ENCODE assay signal across 36 mouse cellular contexts in the genomic region with DNA sequence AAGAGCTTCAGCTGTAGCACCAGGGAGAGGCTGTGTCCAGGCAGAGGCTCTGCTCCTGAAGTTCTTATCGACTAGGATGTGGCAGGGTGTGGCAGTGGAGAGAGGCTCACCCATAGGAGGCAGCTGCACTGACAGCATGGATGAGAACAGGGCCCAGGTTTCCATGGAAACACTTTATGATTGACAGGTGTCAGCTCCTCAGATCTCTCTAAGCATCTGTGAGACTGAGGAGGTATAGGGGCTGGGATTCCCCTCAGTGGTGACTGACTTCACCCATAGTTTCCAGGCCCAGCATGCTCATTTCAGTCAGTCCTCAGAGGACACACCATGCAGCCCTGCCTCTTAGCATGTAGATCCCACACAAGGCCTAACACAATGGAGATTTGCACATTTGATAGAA. TPM values are rescaled to one million over a fixed set of nuclear protein-coding genes. Genes with fewer than 3 reads are reported as not detected.
DNase-seq lines count a peak whose midpoint lies in the region; ATAC-seq and TF ChIP-seq lines count a peak whose summit lies in the region.
"Had no signal": no experiment of that assay in that cellular context is flagged by ENCODE, and none has a peak within 500 bp of the region (broad histone marks: within the 10 kb centered on the region; RNA-seq: fewer than 3 reads in every experiment).

No protein-coding gene starts in this region.

- H3K4me1 ChIP-seq in forebrain, postnatal 0 days (ENCODE audit: insufficient read depth): no peaks in the 10 kb centered on the region
- H3K4me1 ChIP-seq in forebrain, embryonic 11.5 days (replicated peaks; ENCODE audit: control insufficient read depth, insufficient read depth, low read length): no peaks in the 10 kb centered on the region
- H3K4me1 ChIP-seq: embryonic facial prominence, embryonic 10.5 days; embryonic facial prominence, embryonic 13.5 days had no signal

- ATAC-seq in forebrain, postnatal 0 days: peak; percentile 74
- ATAC-seq in forebrain, embryonic 11.5 days (replicated peaks; ENCODE audit: low FRiP score): no peak
- peak; percentile 64 for ATAC-seq in CD4-positive, CD25-positive, alpha-beta regulatory T cell, adult 4 months
- ATAC-seq: forebrain, embryonic 14.5 days; hindbrain, postnatal 0 days; intestine, embryonic 16.5 days had no signal

- no peak overlapping the region for H3K4me2 ChIP-seq in forebrain, postnatal 0 days (ENCODE audit: low read depth)
- no peak overlapping the region for H3K4me2 ChIP-seq in forebrain, embryonic 11.5 days (ENCODE audit: low read depth, low read length, severe bottlenecking)
- H3K4me2 ChIP-seq: embryonic facial prominence, embryonic 13.5 days; heart, embryonic 13.5 days; hindbrain, embryonic 14.5 days had no signal

- H3K27me3 ChIP-seq in forebrain, postnatal 0 days (ENCODE audit: insufficient read depth, low read length): no peaks in the 10 kb centered on the region
- no peaks in the 10 kb centered on the region for H3K27me3 ChIP-seq in forebrain, embryonic 11.5 days (ENCODE audit: control insufficient read depth, insufficient read depth, low read length)
- H3K27me3 ChIP-seq: embryonic facial prominence, embryonic 13.5 days; heart, embryonic 13.5 days had no signal

- no peak overlapping the region for H3K9ac ChIP-seq in forebrain, postnatal 0 days
- no peak overlapping the region for H3K9ac ChIP-seq in forebrain, embryonic 11.5 days (ENCODE audit: low read length)
- H3K9ac ChIP-seq: embryonic facial prominence, embryonic 13.5 days; heart, embryonic 13.5 days; hindbrain, embryonic 14.5 days had no signal

- DNase-seq in forebrain, postnatal 0 days: no peak
- no peak for DNase-seq in forebrain, embryonic 11.5 days (ENCODE audit: low spot score)
- DNase-seq in CD4-positive helper T cell, adult 2 months (ENCODE audit: low read depth, low spot score): peak; percentile 4
- DNase-seq in induced T-regulatory cell, adult 2 months (ENCODE audit: low read depth): peak; percentile 52
- no peak for DNase-seq in frontal cortex, postnatal 36 days (ENCODE audit: low spot score in 2 of 2)
- DNase-seq in thymus, postnatal 0 days (ENCODE audit: low spot score): no peak
- DNase-seq: adrenal gland, adult 8-10 months; adrenal gland, postnatal 25 days; B cell, adult 2 months; cerebellum, adult 11-12 months; cerebellum, adult 8-10 months; cerebellum, postnatal 10 days; cerebellum, postnatal 36 days; embryo, embryonic 11 days; gastrocnemius, adult 2 months; gastrocnemius, postnatal 14 days; heart, adult 2 months; heart, postnatal 14 days; heart, postnatal 4 days; kidney, adult 18-20 months had no signal

- 89% methylated on average over 1 of the region's 1 CpGs for WGBS in forebrain, postnatal 0 days
- WGBS in forebrain, embryonic 11.5 days: 86% methylated on average over 1 of the region's 1 CpGs

- H3K27ac ChIP-seq in forebrain, postnatal 0 days (ENCODE audit: low read depth, low read length): no peak overlapping the region
- H3K27ac ChIP-seq in forebrain, embryonic 11.5 days (ENCODE audit: low read depth, low read length): no peak overlapping the region
- H3K27ac ChIP-seq: embryonic facial prominence, embryonic 10.5 days; embryonic facial prominence, embryonic 13.5 days; gastrocnemius, adult 2 months; heart, adult 2 months; heart, embryonic 10.5 days; heart, embryonic 13.5 days; hindbrain, embryonic 14.5 days; hindbrain, postnatal 0 days had no signal

- TF ChIP-seq CTCF in forebrain, postnatal 0 days (IDR thresholded peaks at IDR 0.05; ENCODE audit: low read depth): no peak

- no peaks in the 10 kb centered on the region for H3K9me3 ChIP-seq in forebrain, postnatal 0 days (ENCODE audit: low read length)
- no peaks in the 10 kb centered on the region for H3K9me3 ChIP-seq in forebrain, embryonic 11.5 days (ENCODE audit: control insufficient read depth, low read length)
- H3K9me3 ChIP-seq: embryonic facial prominence, embryonic 10.5 days; embryonic facial prominence, embryonic 13.5 days; heart, embryonic 10.5 days; heart, embryonic 13.5 days had no signal

- H3K4me3 ChIP-seq in forebrain, postnatal 0 days (ENCODE audit: low read depth, low read length): no peak overlapping the region
- no peak overlapping the region for H3K4me3 ChIP-seq in forebrain, embryonic 11.5 days (ENCODE audit: low read depth, low read length)
- H3K4me3 ChIP-seq: embryonic facial prominence, embryonic 10.5 days; embryonic facial prominence, embryonic 13.5 days; erythroblast, embryonic 14.5 days; gastrocnemius, adult 2 months; heart, adult 2 months; heart, embryonic 10.5 days; heart, embryonic 13.5 days had no signal

- H3K36me3 ChIP-seq in forebrain, postnatal 0 days (ENCODE audit: insufficient read depth): no peaks in the 10 kb centered on the region
- no peaks in the 10 kb centered on the region for H3K36me3 ChIP-seq in forebrain, embryonic 11.5 days (ENCODE audit: control insufficient read depth, insufficient read depth, low read length)
- H3K36me3 ChIP-seq: embryonic facial prominence, embryonic 10.5 days; embryonic facial prominence, embryonic 13.5 days; heart, embryonic 10.5 days; heart, embryonic 13.5 days had no signal

RNA-seq across cellular contexts. Expression of a gene that starts 24.0 kb away (rescaled TPM):
- total RNA-seq in forebrain, postnatal 0 days (2014; rRNA removed): 0.08 TPM in 1 of 2 replicates, not detected in the other
- 0.18 and 0.19 TPM in 2 replicates for polyA plus RNA-seq in forebrain, postnatal 0 days (2015; fragmentation: Nextera tagmentation; extraction: Ambion mirVana)
- polyA plus RNA-seq in forebrain, embryonic 11.5 days (2014; fragmentation: Nextera tagmentation; extraction: Ambion mirVana): 0.13 and 0.28 TPM in 2 replicates
- under 1 TPM in 1 of 2 experiments, not detected in 1; 0.20 TPM for polyA plus RNA-seq in CD4-positive, CD25-positive, alpha-beta regulatory T cell, adult 4 months (2017; shearing (Covaris generic))
- polyA plus RNA-seq in thymus, postnatal 0 days (2015; fragmentation: Nextera tagmentation; extraction: Ambion mirVana): 0.05 and 0.18 TPM in 2 replicates
- total RNA-seq: adrenal gland, adult 8-10 months; adrenal gland, postnatal 25 days; gastrocnemius, adult 2 months; gastrocnemius, postnatal 14 days; heart, adult 2 months; heart, postnatal 14 days; heart, postnatal 4 days; MEL had no signal
- polyA plus RNA-seq: brain, embryonic 14.5 days; cortical plate, adult 2 months; embryonic facial prominence, embryonic 13.5 days; erythroblast, embryonic 14.5 days; heart, adult 2 months; hindbrain, embryonic 11.5 days; hindbrain, embryonic 14.5 days; hindbrain, postnatal 0 days had no signal

RNA-seq across cellular contexts. Expression of a gene that starts 52.0 kb away (rescaled TPM):
- total RNA-seq in forebrain, postnatal 0 days (2014; rRNA removed): not detected in 2 replicates
- polyA plus RNA-seq in forebrain, postnatal 0 days (2015; fragmentation: Nextera tagmentation; extraction: Ambion mirVana): not detected in 2 replicates
- polyA plus RNA-seq in forebrain, embryonic 11.5 days (2014; fragmentation: Nextera tagmentation; extraction: Ambion mirVana): not detected in 2 replicates
- polyA plus RNA-seq in CD4-positive, CD25-positive, alpha-beta regulatory T cell, adult 4 months (2017; shearing (Covaris generic)): under 1 TPM in 1 of 2 experiments, not detected in 1; 0.22 TPM
- 0.10 TPM in 1 of 2 replicates, not detected in the other for polyA plus RNA-seq in thymus, postnatal 0 days (2015; fragmentation: Nextera tagmentation; extraction: Ambion mirVana)
- total RNA-seq: adrenal gland, postnatal 25 days; gastrocnemius, adult 2 months; gastrocnemius, postnatal 14 days; heart, adult 2 months; heart, postnatal 14 days; heart, postnatal 4 days; hindbrain, postnatal 0 days; MEL had no signal
- polyA plus RNA-seq: cortical plate, adult 2 months; embryonic facial prominence, embryonic 10.5 days; embryonic facial prominence, embryonic 13.5 days; erythroblast, embryonic 14.5 days; forebrain, embryonic 14.5 days; gonadal fat pad, adult 2 months; heart, adult 2 months; heart, embryonic 10.5 days; heart, embryonic 13.5 days; heart, embryonic 16.5 days; hindbrain, embryonic 11.5 days; hindbrain, embryonic 14.5 days; hindbrain, postnatal 0 days; intestine, embryonic 16.5 days had no signal

RNA-seq across cellular contexts. Expression of a gene that starts 53.8 kb away (rescaled TPM):
- not detected in 2 replicates for total RNA-seq in forebrain, postnatal 0 days (2014; rRNA removed)
- polyA plus RNA-seq in forebrain, postnatal 0 days (2015; fragmentation: Nextera tagmentation; extraction: Ambion mirVana): not detected in 2 replicates
- polyA plus RNA-seq in forebrain, embryonic 11.5 days (2014; fragmentation: Nextera tagmentation; extraction: Ambion mirVana): not detected in 2 replicates
- polyA plus RNA-seq in CD4-positive, CD25-positive, alpha-beta regulatory T cell, adult 4 months (2017; shearing (Covaris generic)): not detected
- 0.41 and 0.44 TPM in 2 replicates for polyA plus RNA-seq in thymus, postnatal 0 days (2015; fragmentation: Nextera tagmentation; extraction: Ambion mirVana)
- total RNA-seq: adrenal gland, adult 8-10 months; adrenal gland, postnatal 25 days; gastrocnemius, adult 2 months; gastrocnemius, postnatal 14 days; heart, adult 2 months; heart, postnatal 14 days; heart, postnatal 4 days; hindbrain, postnatal 0 days; MEL had no signal
- polyA plus RNA-seq: brain, embryonic 14.5 days; cortical plate, adult 2 months; embryonic facial prominence, embryonic 10.5 days; embryonic facial prominence, embryonic 13.5 days; erythroblast, embryonic 14.5 days; forebrain, embryonic 14.5 days; gonadal fat pad, adult 2 months; heart, adult 2 months; heart, embryonic 10.5 days; heart, embryonic 13.5 days; heart, embryonic 16.5 days; hindbrain, embryonic 11.5 days; hindbrain, embryonic 14.5 days; hindbrain, postnatal 0 days; intestine, embryonic 16.5 days had no signal

Comparison
In these comparisons a context has a peak if more than half of its experiments do, and no peak if none do; other contexts are left out.
1. DNase-seq: peak in CD4-positive helper T cell, adult 2 months (single experiment) and induced T-regulatory cell, adult 2 months (single experiment); none in forebrain, postnatal 0 days (single experiment), forebrain, embryonic 11.5 days (single experiment), frontal cortex, postnatal 36 days (0 of 2) and thymus, postnatal 0 days (single experiment).